Mouse (Mus musculus) lung, adult 2 months (tissue): ENCODE measurements around the gene Dab1. TPM values are rescaled to one million over a fixed set of nuclear protein-coding genes. Genes with fewer than 3 reads are reported as not detected.

Source experiments
- DNase-seq: peaks from one replicate; pipeline ENCODE4 v3.0.0; 2022
- H3K4me1 ChIP-seq: fragments of 200-500 bp; 2 replicates; pipeline ENCODE4 v1.6.1; 2011; ENCODE audit warnings: low read length; ENCODE audit not compliant: control insufficient read depth, insufficient read depth
- H3K4me3 ChIP-seq: fragments of 200-500 bp; replicated peaks from 2 replicates; pipeline ENCODE3; 2011; ENCODE audit warnings: low read depth, mild to moderate bottlenecking, control low read depth, low read length; ENCODE audit errors: extremely low read depth
- CTCF ChIP-seq: fragments of 200-500 bp; IDR thresholded peaks from 2 replicates; pipeline ENCODE4 v1.5.1; 2011; ENCODE audit warnings: mild to moderate bottlenecking, low read length, control low read depth; ENCODE audit not compliant: insufficient read depth
- POLR2A ChIP-seq: fragments of 200-500 bp; IDR thresholded peaks from 2 replicates; pipeline ENCODE4 v1.6.1; 2011; ENCODE audit warnings: low read depth, mild to moderate bottlenecking, control low read depth, low read length, borderline replicate concordance; ENCODE audit errors: extremely low read depth
- WGBS: fragments of 180-500 bp; shearing (Covaris S2); methylation state at CpG from one replicate; pipeline ENCODE4 v1.1.7; 2018; 5-methylcytosine and 5-hydroxymethylcytosine counted together
- polyA plus RNA-seq: library from polyadenylated mRNA; depleted of rRNA; stranded (reverse); fragments of >200 nt; gene quantifications from 2 replicates; pipeline ENCODE4 v1.2.3, GENCODE M21; 2012

The Dab1 gene
- polyA plus RNA-seq, 1 experiment, result 0.28 TPM

DNA sequence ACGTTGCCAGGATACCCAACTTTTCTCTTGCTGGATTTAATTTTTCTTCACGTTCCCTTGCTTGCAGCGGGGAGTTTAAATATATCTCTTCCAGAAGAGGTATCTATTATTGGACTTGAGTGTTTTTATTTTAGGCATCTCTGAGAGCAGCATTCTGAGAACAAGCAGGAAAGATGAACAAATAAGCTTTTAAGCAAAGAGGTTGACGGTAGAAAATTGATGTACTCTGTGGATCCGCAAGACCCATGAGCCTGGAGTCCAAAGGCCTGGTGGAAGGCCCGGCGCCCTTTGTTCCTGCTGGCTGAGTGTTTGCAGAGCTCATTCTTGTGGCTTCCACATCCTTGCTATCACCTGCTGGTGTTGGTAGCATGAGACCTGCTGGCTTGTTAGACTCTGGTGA is 1037.6 kb downstream of the Dab1 start:
- Histone ChIP-seq H3K4me1 (no peaks in the 10 kb centered on the region), H3K4me3 (no peak overlapping the region)
- DNase-seq, result no peak
- TF ChIP-seq POLR2A, result no peak
- WGBS, result 69% methylated on average over 7 of the region's 7 CpGs

DNA sequence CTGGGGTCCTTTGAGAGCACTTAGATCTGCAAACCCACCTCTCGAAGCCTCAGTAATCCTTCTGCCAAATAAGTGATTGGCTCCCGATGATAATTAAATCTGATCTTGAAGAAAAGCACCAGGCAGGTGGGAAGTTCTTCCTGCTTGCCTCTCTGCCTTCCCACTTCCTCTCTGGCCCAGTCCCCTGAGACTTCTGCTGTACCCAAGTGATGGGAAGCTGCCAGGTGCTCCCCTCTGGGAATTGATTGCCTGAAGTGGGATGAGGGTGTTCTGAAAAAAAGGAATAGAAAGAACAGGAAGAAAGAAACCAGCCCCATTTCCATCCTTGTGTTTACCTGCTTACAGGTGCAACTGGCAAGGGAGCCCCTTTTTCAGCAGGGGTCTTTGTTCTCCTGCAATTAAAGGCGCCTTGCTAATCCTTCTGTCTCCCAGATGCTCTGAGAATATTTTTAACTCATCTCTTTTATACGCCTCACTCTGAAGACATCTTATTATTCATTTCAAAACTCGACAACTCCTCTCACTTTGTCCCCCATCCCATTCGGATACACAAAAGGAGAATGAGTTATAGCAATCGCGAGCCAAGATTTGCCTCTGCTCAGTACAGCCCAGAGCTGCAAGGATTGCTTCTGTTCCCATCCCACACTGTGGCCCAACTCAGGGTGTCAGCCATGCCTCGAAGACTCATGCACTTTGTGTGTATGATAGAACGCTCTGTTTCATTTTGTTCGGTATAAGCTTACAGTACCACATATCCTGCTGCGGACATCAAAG is 1043.9 kb downstream of the Dab1 start:
- DNase-seq, result no peak
- Histone ChIP-seq H3K4me1 (no peaks in the 10 kb centered on the region), H3K4me3 (no peak overlapping the region)
- 70% methylated on average over 12 of the region's 12 CpGs for WGBS
- no peak for TF ChIP-seq POLR2A
- no peak for TF ChIP-seq CTCF

DNA sequence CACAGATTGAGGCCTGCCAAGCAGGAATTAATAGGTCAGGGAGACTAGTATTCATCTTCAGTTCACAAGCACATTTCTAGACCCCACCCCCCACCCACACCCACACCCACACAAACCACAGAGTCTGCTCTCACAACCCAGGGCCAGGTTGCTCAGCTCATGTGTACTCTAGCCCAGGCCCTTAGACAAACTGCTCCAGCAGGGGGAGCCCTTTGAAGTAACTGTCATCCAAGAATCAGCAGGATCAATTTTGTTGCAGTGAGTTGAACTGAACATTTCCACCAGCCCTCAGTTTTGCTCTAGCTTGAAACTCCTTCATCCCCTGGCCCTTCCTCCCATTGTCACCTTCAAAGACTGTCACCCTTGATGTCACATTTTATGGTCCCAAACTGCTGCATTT is 1046.4 kb downstream of the Dab1 start:
- no peaks in the 10 kb centered on the region for H3K4me1 ChIP-seq
- DNase-seq, result peak; percentile 33
- H3K4me3 ChIP-seq, result no peak overlapping the region
- TF ChIP-seq CTCF (peak; percentile 34; the same call in 1 of the 2 replicates), POLR2A (no peak)

DNA sequence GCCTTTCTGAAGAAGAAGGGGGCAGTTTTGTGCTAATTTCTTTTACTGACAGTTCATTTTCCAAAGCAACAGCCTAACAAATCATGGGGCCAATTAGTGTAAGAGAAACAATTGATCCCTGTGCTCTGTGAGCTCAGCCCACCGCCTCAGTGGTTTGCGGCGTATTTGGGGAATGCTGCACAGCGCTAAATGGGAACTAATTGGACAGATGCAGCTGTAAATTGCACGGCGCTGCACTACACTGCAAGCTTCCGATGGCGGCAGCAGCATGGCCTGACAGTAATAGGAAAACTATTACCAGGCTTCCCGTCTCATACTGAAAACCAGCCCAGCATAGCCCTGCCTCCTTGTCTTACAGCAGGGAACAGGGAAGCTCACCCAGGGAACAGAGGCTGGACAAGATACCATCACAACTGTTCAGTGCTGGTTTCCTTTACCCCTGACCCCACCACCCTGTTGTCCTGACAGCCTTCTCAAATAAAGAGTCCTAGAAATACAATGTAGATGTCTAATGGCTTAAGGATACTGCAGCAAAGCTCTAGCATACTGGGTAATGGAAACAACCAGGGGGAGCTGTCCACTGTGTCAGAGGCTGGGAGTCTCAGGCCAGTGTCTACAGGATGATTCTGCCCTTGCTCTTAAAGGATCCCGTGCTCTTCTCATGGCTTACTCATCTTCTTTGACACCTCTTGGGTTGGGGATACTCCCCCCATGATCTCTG is 1047.8 kb downstream of the Dab1 start:
- Histone ChIP-seq H3K4me1 (no peaks in the 10 kb centered on the region), H3K4me3 (no peak overlapping the region)
- WGBS, result 91% methylated on average over 10 of the region's 10 CpGs
- no peak for TF ChIP-seq POLR2A
- no peak for TF ChIP-seq CTCF
- no peak for DNase-seq

DNA sequence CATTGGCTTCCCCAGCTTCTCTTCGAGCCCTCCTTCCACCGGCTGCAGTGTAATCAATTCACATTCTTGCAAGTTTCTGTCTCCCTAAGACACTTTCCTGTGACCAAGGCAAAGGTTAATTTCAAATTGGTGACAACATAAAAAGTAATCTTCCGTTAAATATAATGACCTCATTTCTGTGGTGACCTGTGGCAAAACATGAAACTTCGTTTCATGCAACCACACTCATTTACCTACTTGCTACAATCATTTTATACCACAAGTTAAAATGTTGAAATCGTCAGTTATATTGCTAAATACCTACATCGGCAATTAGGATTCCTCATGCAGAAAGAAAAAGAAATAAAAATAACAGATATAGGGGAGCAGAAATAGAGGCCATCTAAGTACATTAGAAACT is 1048.9 kb downstream of the Dab1 start:
- Histone ChIP-seq H3K4me1 (no peaks in the 10 kb centered on the region), H3K4me3 (no peak overlapping the region)
- no peak for DNase-seq
- WGBS, result 76% methylated on average over 6 of the region's 6 CpGs
- TF ChIP-seq POLR2A (no peak), CTCF (no peak)

DNA sequence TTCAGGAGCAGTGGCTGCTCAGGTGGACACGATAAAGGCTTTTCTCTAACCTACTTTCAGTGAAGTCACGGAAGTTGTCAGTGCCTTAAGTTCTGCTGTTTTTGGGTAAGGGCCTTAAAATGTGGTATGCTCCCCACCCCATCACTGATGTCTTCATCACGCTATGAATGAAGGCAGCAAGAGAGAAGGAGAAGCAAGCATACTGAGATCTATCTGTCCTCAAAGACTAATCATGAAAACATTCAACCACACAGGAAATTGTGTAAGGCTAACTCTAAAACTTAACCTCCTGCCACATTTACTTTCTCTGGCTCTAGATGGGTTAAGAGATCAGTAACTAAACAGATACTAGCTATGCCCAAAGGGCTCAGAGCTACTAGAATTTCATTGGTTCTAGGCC is 1050.2 kb downstream of the Dab1 start:
- Histone ChIP-seq H3K4me3 (no peak overlapping the region), H3K4me1 (no peaks in the 10 kb centered on the region)
- WGBS, result 78% methylated on average over 3 of the region's 3 CpGs
- DNase-seq, result no peak
- no peak for TF ChIP-seq CTCF
- no peak for TF ChIP-seq POLR2A

DNA sequence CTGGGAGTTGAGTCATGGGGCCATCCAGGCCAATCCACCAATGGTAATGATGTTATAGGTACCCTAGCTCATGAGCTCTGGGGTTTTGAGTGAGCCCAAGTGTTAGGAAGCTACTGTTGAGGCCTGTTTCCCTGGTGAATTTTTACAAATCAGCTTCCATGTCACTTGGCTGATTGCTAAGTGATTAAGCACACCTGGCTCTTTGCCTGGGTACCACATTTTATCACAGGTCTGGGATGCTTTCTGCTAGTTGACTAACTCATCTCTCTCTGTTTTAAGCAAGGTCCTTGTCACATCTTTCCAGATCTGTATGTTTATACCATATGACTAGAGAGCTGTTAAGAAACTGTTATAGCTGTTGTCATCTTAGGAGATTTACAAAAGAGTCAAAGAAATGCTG is 1051.6 kb downstream of the Dab1 start:
- no peak for DNase-seq
- no peak overlapping the region for H3K4me3 ChIP-seq
- no peak for TF ChIP-seq CTCF
- no peak for TF ChIP-seq POLR2A
- no peaks in the 10 kb centered on the region for H3K4me1 ChIP-seq

DNA sequence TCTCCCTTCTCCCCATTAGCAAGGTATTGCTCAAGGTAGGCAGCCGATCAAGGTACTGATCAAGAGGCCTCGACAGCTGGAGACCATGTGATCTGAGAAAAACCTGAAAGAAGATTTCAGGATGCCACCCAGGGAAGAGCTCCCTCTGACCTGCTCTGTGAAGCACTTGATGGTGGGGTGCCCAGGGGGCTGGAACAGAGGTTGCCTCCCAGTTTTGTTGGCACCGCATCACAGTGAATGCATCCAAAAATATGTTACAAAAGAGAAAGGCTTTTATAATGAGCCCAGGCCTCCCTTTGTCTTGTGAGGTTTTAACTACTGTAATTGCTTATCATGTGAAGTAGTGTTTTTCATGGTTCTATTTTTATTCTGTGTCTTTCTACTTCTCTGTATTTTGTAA is 1054.2 kb downstream of the Dab1 start:
- Histone ChIP-seq H3K4me3 (no peak overlapping the region), H3K4me1 (no peaks in the 10 kb centered on the region)
- DNase-seq, result no peak
- WGBS, result 79% methylated on average over 3 of the region's 3 CpGs
- TF ChIP-seq POLR2A (no peak), CTCF (no peak)

DNA sequence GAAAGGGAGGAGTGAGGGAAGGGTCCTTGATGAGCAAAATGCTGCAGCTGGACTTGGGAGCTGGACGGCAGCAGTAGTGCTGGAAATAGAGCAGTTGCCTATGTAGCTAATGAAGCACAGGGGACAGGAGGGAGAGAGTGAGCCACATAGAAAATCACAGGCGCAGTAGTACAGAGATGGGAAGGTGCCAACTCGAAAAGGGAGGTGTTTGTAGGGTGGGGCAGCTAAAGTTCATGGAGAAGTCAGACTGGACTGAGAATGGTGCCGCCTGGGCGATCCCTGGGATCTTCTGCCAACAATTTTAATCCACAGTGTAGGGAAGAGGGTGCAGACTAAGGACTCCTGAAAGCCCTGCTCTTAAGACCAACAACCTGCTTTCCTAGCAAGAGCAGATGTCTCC is 1055.5 kb downstream of the Dab1 start:
- TF ChIP-seq CTCF (no peak), POLR2A (no peak)
- Histone ChIP-seq H3K4me1 (no peaks in the 10 kb centered on the region), H3K4me3 (no peak overlapping the region)
- 75% methylated on average over 5 of the region's 5 CpGs for WGBS
- no peak for DNase-seq

DNA sequence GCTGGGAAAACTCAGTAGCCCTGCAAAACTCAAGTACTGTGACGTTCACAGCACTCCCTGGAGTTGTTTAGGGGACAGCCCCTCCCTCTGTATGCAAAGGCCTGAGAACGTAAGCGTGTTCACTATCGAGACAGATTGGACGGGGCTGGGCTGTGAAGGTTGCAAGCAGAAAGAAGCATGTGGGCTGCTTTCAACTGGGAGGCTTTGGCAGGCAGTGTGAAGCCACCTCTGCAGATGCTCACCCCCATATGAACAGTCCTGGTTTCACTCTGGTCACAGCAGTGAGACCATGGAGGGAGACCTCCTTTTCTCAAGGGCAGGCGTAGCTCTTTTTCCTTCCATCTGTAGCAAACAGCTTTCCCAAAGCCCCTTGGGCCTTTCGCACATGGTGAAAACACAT is 1059.1 kb downstream of the Dab1 start:
- DNase-seq, result no peak
- no peak for TF ChIP-seq CTCF
- TF ChIP-seq POLR2A, result no peak
- 75% methylated on average over 7 of the region's 7 CpGs for WGBS

More for the DNA sequence above, 1059.1 kb downstream of the Dab1 start:
- H3K4me1 ChIP-seq, result no peaks in the 10 kb centered on the region
- no peak overlapping the region for H3K4me3 ChIP-seq
